Mouse (Mus musculus) lung, adult 10 weeks (tissue): ENCODE results near the gene Mamdc2. TPM values are rescaled to one million over a fixed set of nuclear protein-coding genes. Genes with fewer than 3 reads are reported as not detected.

ENCODE experiments used
- polyA plus RNA-seq: library from polyadenylated mRNA; stranded (reverse); fragments of 350-450 nt; fragmentation: Illumina TruSeq; extraction: RNeasy Lipid Tissue Mini Kit (QIAGEN cat#74804); gene quantifications from one replicate; pipeline ENCODE4 v1.2.3, GENCODE M21; 2014; ENCODE audit warnings: low read depth, low replicate concordance; ENCODE audit not compliant: insufficient read depth

The Mamdc2 gene
- polyA plus RNA-seq: 44.7 TPM

GRCm38 (mm10) chr19:23447988-23448497 is at the start of gene Mamdc2:
Gene Mamdc2 (minus strand): TSS chr19:23448442.

GRCm38 (mm10) chr19:23273355-23274053 is 174.7 kb downstream of the Mamdc2 start, which contains the start of gene Smc5:
Gene Smc5 (minus strand): TSS chr19:23273897.

Other genes with a start within 250 kb of the Mamdc2 start
- gene Smc5, start 174.5 kb downstream of the Mamdc2 start, polyA plus RNA-seq: 7.3 TPM
- gene 1700028P14Rik, start 204.4 kb upstream of the Mamdc2 start, polyA plus RNA-seq: 5.8 TPM
- gene Ptar1, start 239.0 kb upstream of the Mamdc2 start, polyA plus RNA-seq: 4.8 TPM